In genomic region chr5:105679921-105680843, GRCm38 (mm10) we compare ENCODE assay signal across 12 mouse cellular contexts. TPM values are rescaled to one million over a fixed set of nuclear protein-coding genes. Genes with fewer than 3 reads are reported as not detected.
DNase-seq lines count a peak whose midpoint lies in the region; ATAC-seq and TF ChIP-seq lines count a peak whose summit lies in the region.
"Had no signal": no experiment of that assay in that cellular context is flagged by ENCODE, and none has a peak within 500 bp of the region (broad histone marks: within the 10 kb centered on the region; RNA-seq: fewer than 3 reads in every experiment).

No protein-coding gene starts in this region.

- ATAC-seq in limb, embryonic 14.5 days (ENCODE audit: low FRiP score, low read depth), result peak; percentile 47; the same call in 1 of the 2 replicates
- ATAC-seq: intestine, embryonic 16.5 days had no signal

- no peaks in the 10 kb centered on the region for H3K9me3 ChIP-seq in limb, embryonic 14.5 days (ENCODE audit: control insufficient read depth, low read length)
- H3K9me3 ChIP-seq: liver, embryonic 13.5 days had no signal

- no peak overlapping the region for H3K9ac ChIP-seq in limb, embryonic 14.5 days (ENCODE audit: low read depth, low read length, severe bottlenecking)
- H3K9ac ChIP-seq: liver, embryonic 13.5 days had no signal

- TF ChIP-seq CTCF in C2C12 (IDR thresholded peaks at IDR 0.05; ENCODE audit: control insufficient read depth, insufficient read depth, insufficient read length), result no peak

- 61% methylated on average over 9 of the region's 9 CpGs for WGBS in limb, embryonic 14.5 days

- H3K79me2 ChIP-seq in C2C12 (ENCODE audit: control insufficient read depth, insufficient read depth), result no peaks in the 10 kb centered on the region

- TF ChIP-seq POLR2A in limb, embryonic 14.5 days (IDR thresholded peaks at IDR 0.05; ENCODE audit: borderline replicate concordance, extremely low read depth, insufficient read depth, insufficient read length), result no peak

- no peaks in the 10 kb centered on the region for H3K79me3 ChIP-seq in C2C12 (ENCODE audit: low read depth)

- no peak overlapping the region for H3ac ChIP-seq in C2C12 (ENCODE audit: control insufficient read depth, insufficient read length, low read depth)

- no peaks in the 10 kb centered on the region for H3K36me3 ChIP-seq in C2C12 (ENCODE audit: control insufficient read depth, insufficient read depth)
- no peaks in the 10 kb centered on the region for H3K36me3 ChIP-seq in limb, embryonic 14.5 days (ENCODE audit: control insufficient read depth, insufficient read depth, low read length)
- H3K36me3 ChIP-seq: liver, embryonic 13.5 days had no signal

- no peak overlapping the region for H3K4me3 ChIP-seq in C2C12 (ENCODE audit: insufficient read depth, poor library complexity, severe bottlenecking)
- H3K4me3 ChIP-seq in limb, embryonic 14.5 days (replicated peaks; ENCODE audit: low read length), result no peak overlapping the region
- H3K4me3 ChIP-seq: liver, embryonic 13.5 days had no signal

- H3K27me3 ChIP-seq in C2C12 (ENCODE audit: control insufficient read depth, insufficient read depth, insufficient read length), result no peaks in the 10 kb centered on the region
- H3K27me3 ChIP-seq in limb, embryonic 14.5 days (ENCODE audit: control insufficient read depth, insufficient read depth, low read length), result no peaks in the 10 kb centered on the region
- H3K27me3 ChIP-seq: liver, embryonic 13.5 days had no signal

- peak; percentile 34 for DNase-seq in kidney, postnatal 10 days
- DNase-seq in kidney, adult 11 months, result no peak
- DNase-seq in embryo, embryonic 11 days, result peak; percentile 61
- peak; percentile 54 for DNase-seq in limb, embryonic 14.5 days (ENCODE audit: low spot score)
- DNase-seq in left cerebral cortex, adult 18-20 months (ENCODE audit: low spot score in 2 of 2), result no peak
- DNase-seq in cerebellum, adult 9-10 months, result no peak
- DNase-seq: adrenal gland, postnatal 36 days; liver, embryonic 13.5 days; right cerebral cortex, postnatal 4 days had no signal

- peak overlapping the region; percentile 9; the same call in 1 of the 2 replicates for H3K27ac ChIP-seq in limb, embryonic 14.5 days (replicated peaks; ENCODE audit: low read depth, low read length)
- H3K27ac ChIP-seq: liver, embryonic 13.5 days had no signal

- peaks cover 9% of the 10 kb centered on the region; the same call in 1 of the 2 replicates for H3K4me1 ChIP-seq in limb, embryonic 14.5 days (ENCODE audit: control insufficient read depth, insufficient read depth, low read length)

- H3K4me2 ChIP-seq in limb, embryonic 14.5 days (replicated peaks; ENCODE audit: low read depth, low read length, severe bottlenecking), result no peak overlapping the region
- H3K4me2 ChIP-seq: heart, embryonic 11.5 days; liver, embryonic 13.5 days had no signal

TF ChIP-seq in C2C12, 6 proteins besides CTCF, POLR2A, EP300 and RAD21:
- TF ChIP-seq FOSL1 (IDR thresholded peaks at IDR 0.05; ENCODE audit: insufficient read depth, low read length, poor library complexity, severe bottlenecking) (peak; percentile 5), MYOD1 (IDR thresholded peaks at IDR 0.05; ENCODE audit: control insufficient read depth, insufficient read length, low read depth) (no peak), USF1 (IDR thresholded peaks at IDR 0.05; ENCODE audit: low read depth) (no peak), MYOG (IDR thresholded peaks at IDR 0.05; ENCODE audit: control insufficient read depth, extremely low read depth, insufficient read length) (no peak), CEBPB (IDR thresholded peaks at IDR 0.05; ENCODE audit: low read depth) (no peak), MAX (IDR thresholded peaks at IDR 0.05) (peak; percentile 50)

RNA-seq across cellular contexts. Expression of gene Lrrc8d, which starts 19.6 kb away (rescaled TPM):
- 21.1 TPM for polyA plus RNA-seq in C2C12 (2012; fragmentation: generic; extraction: Trizol)
- polyA plus RNA-seq in limb, embryonic 14.5 days (2012; rRNA removed), result 8.1 and 8.2 TPM in 2 replicates
- polyA plus RNA-seq in limb, embryonic 14.5 days (2014; fragmentation: Nextera tagmentation; extraction: Ambion mirVana), result 13.4 and 15.3 TPM in 2 replicates
- total RNA-seq in left cerebral cortex, adult 18-20 months (2021), result 10 to 100 TPM; 32.7 to 35.0 TPM

Comparison
In these comparisons a context has a peak if more than half of its experiments do, and no peak if none do; other contexts are left out.
1. DNase-seq: peak in kidney, postnatal 10 days (single experiment), embryo, embryonic 11 days (single experiment) and limb, embryonic 14.5 days (single experiment); none in kidney, adult 11 months (single experiment), left cerebral cortex, adult 18-20 months (0 of 2) and cerebellum, adult 9-10 months (single experiment).